Mouse (Mus musculus) heart, embryonic 14.5 days (tissue): ENCODE measurements around the gene Cars2. TPM values are rescaled to one million over a fixed set of nuclear protein-coding genes. Genes with fewer than 3 reads are reported as not detected.

Experiments
- ATAC-seq: fragments of 200-750 bp; cut with Nextera tagmentation; 2 replicates; pipeline ENCODE4 v1.8.0; 2017; ENCODE audit warnings: low read depth, moderate TSS enrichment; ENCODE audit not compliant: insufficient number of reproducible peaks, insufficient read depth, low FRiP score
- H3K27ac ChIP-seq, 2 experiments: fragments of 200-500 bp in 1 of 2; fragments of 300-500 bp in 1 of 2; sonication (generic) in 1 of 2; replicated peaks in 1 of 2; 2 replicates each; pipeline ENCODE4 v1.5.1; 2012 to 2014; ENCODE audit warnings: low read depth in 2 of 2, low read length in 2 of 2, control low read depth in 1 of 2, mild to moderate bottlenecking in 1 of 2, mixed read lengths in 1 of 2; ENCODE audit not compliant: control insufficient read depth in 1 of 2, insufficient read depth in 1 of 2
- H3K27me3 ChIP-seq: fragments of 300-500 bp; sonication (generic); 2 replicates; pipeline ENCODE4 v1.6.1; 2014; ENCODE audit warnings: mild to moderate bottlenecking, low read length, control low read depth; ENCODE audit not compliant: control insufficient read depth, insufficient read depth
- H3K36me3 ChIP-seq: fragments of 300-500 bp; sonication (generic); 2 replicates; pipeline ENCODE4 v1.6.1; 2014; ENCODE audit warnings: mild to moderate bottlenecking, control low read depth, low read length, mixed read lengths; ENCODE audit not compliant: control insufficient read depth, insufficient read depth
- H3K4me1 ChIP-seq, 2 experiments: fragments of 200-500 bp in 1 of 2; fragments of 300-500 bp in 1 of 2; sonication (generic) in 1 of 2; 2 replicates each; pipeline ENCODE4 v1.6.1; 2012 to 2014; ENCODE audit warnings: low read length in 2 of 2, control low read depth in 1 of 2, mixed read lengths in 1 of 2; ENCODE audit not compliant: control insufficient read depth in 2 of 2, insufficient read depth in 2 of 2
- H3K4me2 ChIP-seq: fragments of 300-500 bp; sonication (generic); 2 replicates; pipeline ENCODE4 v1.6.1; 2014; ENCODE audit warnings: mild to moderate bottlenecking, low read length
- H3K4me3 ChIP-seq, 2 experiments: fragments of 200-500 bp in 1 of 2; fragments of 300-500 bp in 1 of 2; sonication (generic) in 1 of 2; 2 replicates each; pipeline ENCODE4 v1.5.1; 2012 to 2014; ENCODE audit warnings: low read length in 2 of 2, mild to moderate bottlenecking in 2 of 2, control low read depth in 1 of 2, low read depth in 1 of 2, moderate library complexity in 1 of 2; ENCODE audit not compliant: control insufficient read depth in 1 of 2, insufficient read depth in 1 of 2
- H3K9ac ChIP-seq: fragments of 300-500 bp; sonication (generic); 2 replicates; pipeline ENCODE4 v1.6.1; 2014; ENCODE audit warnings: mild to moderate bottlenecking, low read length
- H3K9me3 ChIP-seq: fragments of 300-500 bp; sonication (generic); 2 replicates; pipeline ENCODE4 v1.6.1; 2016; ENCODE audit warnings: low read length, control low read depth; ENCODE audit not compliant: control insufficient read depth
- WGBS: fragments of 180-500 bp; shearing (Covaris S2); extraction: QIAGEN DNeasy Blood & Tissue Kit; methylation state at CpG from one replicate; pipeline ENCODE4 v1.1.7; 2014; 5-methylcytosine and 5-hydroxymethylcytosine counted together
- polyA plus RNA-seq: library from polyadenylated mRNA; unstranded; fragments of >200 nt; fragmentation: Nextera tagmentation; extraction: Ambion mirVana; gene quantifications from 2 replicates; pipeline ENCODE4 v1.2.1, GENCODE M21; 2014

Cars2 gene
- polyA plus RNA-seq, 1 experiment from 2014 or later = 31.1 TPM

- Histone ChIP-seq H3K9me3 (no peaks in the 10 kb centered on the region), H3K4me2 (no peak overlapping the region), H3K4me3 (no peak overlapping the region), H3K36me3 (peaks cover 57% of the 10 kb centered on the region), H3K27me3 (no peaks in the 10 kb centered on the region), H3K4me1 (peaks cover 0 to 5% of the 10 kb centered on the region in 2 experiments; a peak in 1 of 4 replicates), H3K9ac (no peak overlapping the region), H3K27ac (no peak overlapping the region)
- ATAC-seq = no peak
- 81% methylated on average over 4 of the region's 4 CpGs for WGBS
Measured at GRCm38 (mm10) chr8:11542866-11543265, 7.7 kb downstream of the Cars2 start.

DNA sequence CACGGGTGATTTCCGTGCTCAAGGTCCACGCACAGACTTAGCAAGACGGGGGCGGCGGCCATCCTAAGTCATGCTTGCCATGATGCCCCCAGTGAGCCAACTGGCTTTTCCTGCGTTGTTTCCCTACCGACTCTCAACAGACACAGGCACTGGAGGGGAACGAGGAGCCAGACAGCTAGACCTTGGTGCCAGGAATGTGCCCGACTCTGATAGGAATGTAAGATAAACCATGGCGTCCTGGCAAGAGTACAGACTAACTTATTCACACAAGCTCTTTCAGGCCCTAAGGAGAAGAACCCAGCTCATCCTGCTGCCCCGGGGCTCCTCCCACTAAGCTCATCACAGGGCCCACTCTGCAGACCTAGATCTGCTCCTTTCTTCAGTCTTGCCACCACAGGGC lies 8.6 kb downstream of the Cars2 start:
- peaks cover 0 to 5% of the 10 kb centered on the region in 2 experiments; a peak in 1 of 4 replicates for H3K4me1 ChIP-seq
- no peak overlapping the region for H3K9ac ChIP-seq
- H3K4me2 ChIP-seq = no peak overlapping the region
- H3K36me3 ChIP-seq = peaks cover 57% of the 10 kb centered on the region
- ATAC-seq = no peak
- no peak overlapping the region for H3K27ac ChIP-seq
- H3K27me3 ChIP-seq = no peaks in the 10 kb centered on the region
- no peak overlapping the region for H3K4me3 ChIP-seq
- 77% methylated on average over 12 of the region's 12 CpGs for WGBS
- no peaks in the 10 kb centered on the region for H3K9me3 ChIP-seq

DNA sequence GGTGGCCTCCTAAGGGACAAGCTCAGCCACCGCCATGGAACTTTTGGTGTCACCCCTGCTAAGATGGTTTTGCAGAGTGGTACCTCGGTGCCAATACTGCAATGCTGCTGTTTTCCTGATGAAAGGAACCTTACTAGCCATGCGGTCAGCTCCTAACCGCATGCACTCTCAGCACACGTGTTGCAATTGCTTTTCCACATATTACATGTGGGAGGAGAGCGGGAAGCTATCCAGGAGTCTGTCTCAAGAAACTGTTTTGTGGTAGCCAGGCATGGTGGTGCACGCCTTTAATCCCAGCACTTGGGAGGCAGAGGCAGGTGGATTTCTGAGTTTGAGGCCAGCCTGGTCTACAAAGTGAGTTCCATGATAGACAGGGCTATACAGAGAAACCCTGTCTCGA lies 10.4 kb downstream of the Cars2 start:
- peaks cover 52% of the 10 kb centered on the region for H3K36me3 ChIP-seq
- H3K27ac ChIP-seq = no peak overlapping the region
- H3K4me2 ChIP-seq = no peak overlapping the region
- ATAC-seq = no peak
- peaks cover 0 to 5% of the 10 kb centered on the region in 2 experiments; a peak in 1 of 4 replicates for H3K4me1 ChIP-seq
- no peak overlapping the region for H3K4me3 ChIP-seq
- no peaks in the 10 kb centered on the region for H3K27me3 ChIP-seq
- no peak overlapping the region for H3K9ac ChIP-seq
- no peaks in the 10 kb centered on the region for H3K9me3 ChIP-seq
- 92% methylated on average over 8 of the region's 8 CpGs for WGBS

DNA sequence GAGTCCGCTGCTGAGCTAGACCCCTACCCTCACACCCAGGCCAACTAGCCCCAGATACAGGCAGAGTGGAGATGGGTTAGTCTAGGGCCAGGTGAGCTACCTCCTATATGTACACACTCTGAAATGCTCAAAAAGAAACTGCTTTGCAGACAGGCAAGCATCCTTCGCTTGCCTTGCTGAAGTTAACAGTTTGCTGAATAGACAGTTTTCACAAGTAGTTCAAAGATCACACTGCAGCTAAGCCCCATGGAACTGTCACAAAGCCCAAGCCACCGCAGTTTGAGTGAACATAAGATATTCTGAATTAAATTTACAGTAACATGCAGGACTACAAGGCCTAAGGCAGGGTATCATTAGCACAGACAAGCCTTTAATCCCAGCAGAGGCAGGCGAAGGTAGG lies 11.5 kb downstream of the Cars2 start:
- ATAC-seq = no peak
- Histone ChIP-seq H3K36me3 (peaks cover 58% of the 10 kb centered on the region), H3K4me1 (peaks cover 0 to 5% of the 10 kb centered on the region in 2 experiments; a peak in 1 of 4 replicates), H3K27me3 (no peaks in the 10 kb centered on the region), H3K9me3 (no peaks in the 10 kb centered on the region), H3K27ac (no peak overlapping the region), H3K4me3 (no peak overlapping the region), H3K4me2 (no peak overlapping the region), H3K9ac (no peak overlapping the region)
- WGBS = 90% methylated on average over 4 of the region's 4 CpGs

GRCm38 (mm10) chr8:11534494-11534893 lies 16.1 kb downstream of the Cars2 start:
- H3K9me3 ChIP-seq = no peaks in the 10 kb centered on the region
- H3K27me3 ChIP-seq = no peaks in the 10 kb centered on the region
- WGBS = 53% methylated on average over 9 of the region's 9 CpGs
- no peak overlapping the region for H3K4me3 ChIP-seq
- H3K4me1 ChIP-seq = no peaks in the 10 kb centered on the region
- H3K36me3 ChIP-seq = peaks cover 50% of the 10 kb centered on the region
- no peak for ATAC-seq
- H3K4me2 ChIP-seq = no peak overlapping the region
- H3K9ac ChIP-seq = no peak overlapping the region
- H3K27ac ChIP-seq = no peak overlapping the region

- Histone ChIP-seq H3K9ac (no peak overlapping the region), H3K4me2 (no peak overlapping the region), H3K27me3 (no peaks in the 10 kb centered on the region), H3K4me1 (no peaks in the 10 kb centered on the region), H3K9me3 (no peaks in the 10 kb centered on the region), H3K4me3 (no peak overlapping the region), H3K27ac (no peak overlapping the region), H3K36me3 (peaks cover 54% of the 10 kb centered on the region)
- no peak for ATAC-seq
- 76% methylated on average over 4 of the region's 4 CpGs for WGBS
Measured at GRCm38 (mm10) chr8:11530849-11531248, 19.7 kb downstream of the Cars2 start.

GRCm38 (mm10) chr8:11530155-11530770 lies 20.3 kb downstream of the Cars2 start:
- H3K36me3 ChIP-seq = peaks cover 55% of the 10 kb centered on the region
- no peaks in the 10 kb centered on the region for H3K9me3 ChIP-seq
- no peak overlapping the region for H3K9ac ChIP-seq
- ATAC-seq = no peak
- H3K4me3 ChIP-seq = no peak overlapping the region
- WGBS = 79% methylated on average over 18 of the region's 18 CpGs
- no peak overlapping the region for H3K4me2 ChIP-seq
- no peaks in the 10 kb centered on the region for H3K4me1 ChIP-seq
- no peaks in the 10 kb centered on the region for H3K27me3 ChIP-seq
- no peak overlapping the region for H3K27ac ChIP-seq

DNA sequence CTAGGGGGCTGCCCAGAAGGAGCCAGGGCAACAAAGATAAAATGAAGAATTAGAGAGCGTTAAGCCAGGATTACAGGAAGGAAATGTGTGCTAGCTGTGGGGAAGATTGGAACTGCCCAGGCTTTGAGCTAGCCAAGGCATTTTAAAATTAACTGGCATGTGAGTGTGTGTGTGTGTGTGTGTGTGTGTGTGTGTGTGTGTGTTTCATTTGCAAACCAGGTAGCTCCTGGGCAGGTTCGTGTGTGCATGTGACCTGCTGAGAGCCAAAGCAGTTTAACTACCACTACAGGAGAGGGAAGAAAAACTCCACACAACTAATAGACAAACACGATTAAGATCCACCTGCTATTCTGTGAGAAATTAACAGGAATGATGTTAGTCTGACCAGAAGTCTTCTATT lies 27.3 kb downstream of the Cars2 start:
- Histone ChIP-seq H3K9ac (no peak overlapping the region), H3K4me1 (no peaks in the 10 kb centered on the region), H3K4me2 (no peak overlapping the region), H3K27ac (no peak overlapping the region), H3K9me3 (no peaks in the 10 kb centered on the region), H3K4me3 (no peak overlapping the region), H3K36me3 (peaks cover 37% of the 10 kb centered on the region), H3K27me3 (no peaks in the 10 kb centered on the region)
- 66% methylated on average over 3 of the region's 3 CpGs for WGBS
- ATAC-seq = no peak
